Mouse (Mus musculus) liver, postnatal 0 days (tissue): ENCODE results near the gene Topbp1. TPM values are rescaled to one million over a fixed set of nuclear protein-coding genes. Genes with fewer than 3 reads are reported as not detected.

Experiments
- ATAC-seq: fragments of 200-750 bp; cut with Nextera tagmentation; 2 replicates; pipeline ENCODE4 v1.8.0; 2017; ENCODE audit warnings: mild to moderate bottlenecking, moderate library complexity
- DNase-seq: peaks from one replicate; pipeline ENCODE4 v3.0.0-alpha.2; 2016
- H3K27ac ChIP-seq: fragments of 300-500 bp; sonication (generic); 2 replicates; pipeline ENCODE4 v1.5.1; 2014; ENCODE audit warnings: antibody characterized with exemption, moderate library complexity, mild to moderate bottlenecking, low read depth
- H3K27me3 ChIP-seq: fragments of 300-500 bp; sonication (generic); 2 replicates; pipeline ENCODE4 v1.6.1; 2014; ENCODE audit warnings: low read length, control low read depth, mixed read lengths; ENCODE audit not compliant: insufficient read depth
- H3K36me3 ChIP-seq: fragments of 300-500 bp; sonication (generic); replicated peaks from 2 replicates; pipeline ENCODE4 v1.6.1; 2014; ENCODE audit warnings: mild to moderate bottlenecking, control low read depth, low read length, moderate library complexity, mixed read lengths; ENCODE audit not compliant: insufficient read depth
- H3K4me1 ChIP-seq: fragments of 300-500 bp; sonication (generic); 2 replicates; pipeline ENCODE4 v1.6.1; 2014; ENCODE audit warnings: antibody characterized with exemption, mild to moderate bottlenecking, control low read depth; ENCODE audit not compliant: insufficient read depth
- H3K4me2 ChIP-seq: fragments of 300-500 bp; sonication (generic); 2 replicates; pipeline ENCODE4 v1.6.1; 2014; ENCODE audit warnings: low read depth, mild to moderate bottlenecking, low read length, moderate library complexity, mixed read lengths
- H3K4me3 ChIP-seq: fragments of 300-500 bp; sonication (generic); 2 replicates; pipeline ENCODE4 v1.5.1; 2014; ENCODE audit warnings: low read depth, low read length
- H3K9ac ChIP-seq: fragments of 300-500 bp; sonication (generic); replicated peaks from 2 replicates; pipeline ENCODE4 v1.6.1; 2014; ENCODE audit warnings: mild to moderate bottlenecking, moderate library complexity
- H3K9me3 ChIP-seq: fragments of 300-500 bp; sonication (generic); 2 replicates; pipeline ENCODE4 v1.6.1; 2016; ENCODE audit warnings: mild to moderate bottlenecking, control low read depth, low read length, mixed read lengths
- CTCF ChIP-seq: sonication (generic); IDR thresholded peaks from 2 replicates; pipeline ENCODE4 v1.5.1; 2016; ENCODE audit warnings: antibody characterized with exemption, low read depth
- EP300 ChIP-seq: IDR thresholded peaks from 2 replicates; pipeline ENCODE4 v1.6.1; 2016; ENCODE audit warnings: antibody characterized with exemption, low read depth, mild to moderate bottlenecking
- WGBS: fragments of 180-500 bp; shearing (Covaris S2); extraction: QIAGEN DNeasy Blood & Tissue Kit; methylation state at CpG from one replicate; pipeline ENCODE4 v1.1.7; 2014; ENCODE audit not compliant: insufficient replicate concordance; 5-methylcytosine and 5-hydroxymethylcytosine counted together
- polyA plus RNA-seq: library from polyadenylated mRNA; unstranded; fragments of >200 nt; fragmentation: Nextera tagmentation; extraction: Ambion mirVana; gene quantifications from 2 replicates; pipeline ENCODE4 v1.2.1, GENCODE M21; 2015

Topbp1 gene
- polyA plus RNA-seq, 1 experiment from 2014 or later, result 17.3 TPM

- ATAC-seq (peak; percentile 14; the same call in 1 of the 2 replicates), DNase-seq (peak; percentile 27)
- 32% methylated on average over 4 of the region's 4 CpGs for WGBS
- Histone ChIP-seq H3K27me3 (no peaks in the 10 kb centered on the region), H3K27ac (peak overlapping the region; percentile 99), H3K4me3 (peak overlapping the region; percentile 60), H3K9me3 (no peaks in the 10 kb centered on the region), H3K36me3 (peaks cover 8% of the 10 kb centered on the region), H3K4me2 (peak overlapping the region; percentile 74), H3K4me1 (peaks cover 34% of the 10 kb centered on the region), H3K9ac (peak overlapping the region; percentile 88)
- TF ChIP-seq CTCF (no peak), EP300 (no peak)
Observed at GRCm38 (mm10) chr9:103286396-103286795, 18.6 kb upstream of the Topbp1 start.

DNA sequence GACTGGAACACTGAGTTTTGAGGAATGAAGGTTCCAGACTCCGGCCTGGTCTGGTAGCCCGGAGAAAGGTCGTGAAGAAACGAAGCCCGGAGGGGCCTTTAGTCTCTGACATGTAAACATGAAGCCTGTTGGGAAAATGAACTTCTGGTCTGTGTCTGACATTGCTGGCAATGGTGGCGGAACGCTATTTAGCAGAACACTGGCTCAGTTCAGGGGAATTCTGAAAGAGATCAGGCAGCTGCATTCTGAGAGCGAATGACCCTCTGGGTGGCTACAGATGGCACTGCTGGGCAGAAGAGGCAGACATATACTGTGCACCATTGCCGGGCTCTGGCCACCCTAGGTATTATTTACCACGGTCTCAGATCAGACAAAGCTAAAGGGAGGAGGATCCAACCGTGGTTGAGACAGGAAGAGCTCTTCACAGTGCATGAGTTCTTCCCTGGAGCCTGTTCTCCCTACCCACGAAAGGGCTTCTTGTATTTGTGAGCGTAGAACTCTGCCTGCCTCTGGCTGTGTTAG, 18.1 kb upstream of the Topbp1 start:
- ATAC-seq (no peak), DNase-seq (peak; percentile 28)
- no peaks in the 10 kb centered on the region for H3K9me3 ChIP-seq
- H3K27ac ChIP-seq, result peak overlapping the region; percentile 99
- no peak for TF ChIP-seq EP300
- H3K4me3 ChIP-seq, result peak overlapping the region; percentile 60
- peak overlapping the region; percentile 88 for H3K9ac ChIP-seq
- peaks cover 34% of the 10 kb centered on the region for H3K4me1 ChIP-seq
- WGBS, result 55% methylated on average over 13 of the region's 13 CpGs
- no peaks in the 10 kb centered on the region for H3K27me3 ChIP-seq
- peak overlapping the region; percentile 74 for H3K4me2 ChIP-seq
- peaks cover 7% of the 10 kb centered on the region for H3K36me3 ChIP-seq

GRCm38 (mm10) chr9:103287840-103288488, 17.1 kb upstream of the Topbp1 start:
- Histone ChIP-seq H3K4me2 (peak overlapping the region; percentile 74), H3K9me3 (no peaks in the 10 kb centered on the region), H3K4me1 (peaks cover 34% of the 10 kb centered on the region), H3K9ac (peak overlapping the region; percentile 88), H3K27me3 (no peaks in the 10 kb centered on the region), H3K27ac (peak overlapping the region; percentile 99), H3K36me3 (no peaks in the 10 kb centered on the region), H3K4me3 (peak overlapping the region; percentile 60)
- 45% methylated on average over 19 of the region's 19 CpGs for WGBS
- ATAC-seq (peak; percentile 97), DNase-seq (peak; percentile 85)
- TF ChIP-seq CTCF (no peak), EP300 (peak; percentile 82; the same call in 1 of the 2 replicates)

GRCm38 (mm10) chr9:103288489-103289180, 16.4 kb upstream of the Topbp1 start:
- no peak for DNase-seq
- 62% methylated on average over 13 of the region's 13 CpGs for WGBS
- ATAC-seq, result peak; percentile 73
- Histone ChIP-seq H3K4me1 (peaks cover 34% of the 10 kb centered on the region), H3K27ac (peak overlapping the region; percentile 99), H3K27me3 (no peaks in the 10 kb centered on the region), H3K4me3 (peak overlapping the region; percentile 60), H3K36me3 (no peaks in the 10 kb centered on the region), H3K9me3 (no peaks in the 10 kb centered on the region), H3K4me2 (peak overlapping the region; percentile 74), H3K9ac (peak overlapping the region; percentile 88)
- TF ChIP-seq EP300 (no peak), CTCF (no peak)

DNA sequence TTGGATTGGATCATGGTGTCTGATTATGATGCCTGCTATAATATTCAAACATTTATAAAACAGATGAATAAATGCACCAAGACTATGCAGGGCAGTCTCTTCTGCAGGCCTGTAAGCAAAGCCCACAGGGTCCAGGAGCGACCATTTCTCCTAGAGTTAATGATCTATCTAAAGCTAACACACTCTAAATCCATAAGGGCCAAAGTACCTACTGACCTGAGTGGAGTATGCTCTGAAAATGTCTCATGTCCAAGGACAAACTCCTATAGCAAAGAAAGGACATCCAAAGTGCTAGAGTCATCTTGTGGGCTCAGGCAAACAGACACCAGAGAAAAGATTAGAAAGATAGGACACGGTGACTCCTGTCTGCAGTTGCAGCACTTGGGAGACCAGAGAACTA, 10.5 kb upstream of the Topbp1 start:
- Histone ChIP-seq H3K36me3 (no peaks in the 10 kb centered on the region), H3K4me3 (no peak overlapping the region), H3K27me3 (no peaks in the 10 kb centered on the region), H3K9ac (no peak overlapping the region), H3K4me1 (0 out of 2 replicates have a peak, but pooled peaks cover 4% of the 10 kb centered on the region), H3K9me3 (no peaks in the 10 kb centered on the region), H3K27ac (peak overlapping the region; percentile 78), H3K4me2 (no peak overlapping the region)
- DNase-seq, result no peak
- 52% methylated on average over 2 of the region's 2 CpGs for WGBS
- ATAC-seq, result peak; percentile 95
- no peak for TF ChIP-seq EP300
- TF ChIP-seq CTCF, result no peak

GRCm38 (mm10) chr9:103301086-103301485, 3.9 kb upstream of the Topbp1 start:
- H3K4me3 ChIP-seq, result no peak overlapping the region
- H3K9me3 ChIP-seq, result no peaks in the 10 kb centered on the region
- H3K4me2 ChIP-seq, result no peak overlapping the region
- no peaks in the 10 kb centered on the region for H3K27me3 ChIP-seq
- TF ChIP-seq CTCF (no peak), EP300 (peak; percentile 76)
- H3K36me3 ChIP-seq, result no peaks in the 10 kb centered on the region
- ATAC-seq, result 0 out of 2 replicates have a peak, but pooled peaks have one; percentile 9
- no peak overlapping the region for H3K27ac ChIP-seq
- 54% methylated on average over 8 of the region's 8 CpGs for WGBS
- H3K4me1 ChIP-seq, result peaks cover 12% of the 10 kb centered on the region
- H3K9ac ChIP-seq, result no peak overlapping the region
- peak; percentile 55 for DNase-seq
